Mouse (Mus musculus) right cerebral cortex, adult 18-20 months (tissue): ENCODE measurements around the gene Ttc26.
A peak's percentile ranks its signal among the peaks of the same experiment; 100 is the strongest.

Experiments used
- DNase-seq: peaks from one replicate; pipeline ENCODE4 v3.0.0; 2022; ENCODE audit warnings: mixed read lengths

Ttc26 gene

GRCm38 (mm10) chr6:38381129-38381771 lies at the start of gene Ttc26:
Gene Ttc26 (plus strand): TSS chr6:38381469.
- peak; percentile 80 for DNase-seq

GRCm38 (mm10) chr6:38335264-38335663 lies 46.0 kb upstream of the Ttc26 start:
- DNase-seq, result no peak

- no peak for DNase-seq
Measured at GRCm38 (mm10) chr6:38337166-38337705, 44.0 kb upstream of the Ttc26 start.

GRCm38 (mm10) chr6:38337951-38338350 lies 43.3 kb upstream of the Ttc26 start:
- DNase-seq, result no peak

GRCm38 (mm10) chr6:38339078-38339477 lies 42.2 kb upstream of the Ttc26 start:
- no peak for DNase-seq

- DNase-seq, result no peak
Measured at GRCm38 (mm10) chr6:38341751-38342665, 39.3 kb upstream of the Ttc26 start.

- no peak for DNase-seq
Measured at GRCm38 (mm10) chr6:38342666-38342992, 38.6 kb upstream of the Ttc26 start.

GRCm38 (mm10) chr6:38343581-38343980 lies 37.7 kb upstream of the Ttc26 start:
- no peak for DNase-seq

GRCm38 (mm10) chr6:38344006-38344670 lies 37.1 kb upstream of the Ttc26 start:
- DNase-seq, result no peak

- no peak for DNase-seq
Measured at GRCm38 (mm10) chr6:38345796-38346195, 35.5 kb upstream of the Ttc26 start.

GRCm38 (mm10) chr6:38347875-38348274 lies 33.4 kb upstream of the Ttc26 start:
- no peak for DNase-seq

- no peak for DNase-seq
Measured at GRCm38 (mm10) chr6:38348811-38349453, 32.3 kb upstream of the Ttc26 start.

GRCm38 (mm10) chr6:38349806-38350205 lies 31.5 kb upstream of the Ttc26 start:
- no peak for DNase-seq

GRCm38 (mm10) chr6:38351930-38352329 lies 29.3 kb upstream of the Ttc26 start:
- DNase-seq, result no peak

- DNase-seq, result no peak
Measured at GRCm38 (mm10) chr6:38352451-38352850, 28.8 kb upstream of the Ttc26 start.

- no peak for DNase-seq
Measured at GRCm38 (mm10) chr6:38353181-38353580, 28.1 kb upstream of the Ttc26 start.

- peak; percentile 15 for DNase-seq
Measured at GRCm38 (mm10) chr6:38353811-38354722, 27.2 kb upstream of the Ttc26 start, which contains the start of gene Zc3hav1. Gene Zc3hav1 (minus strand): TSS chr6:38354603.

- DNase-seq, result no peak
Measured at GRCm38 (mm10) chr6:38354723-38355353, 26.4 kb upstream of the Ttc26 start.

GRCm38 (mm10) chr6:38355354-38355823 lies 25.9 kb upstream of the Ttc26 start:
- no peak for DNase-seq

- DNase-seq, result no peak
Measured at GRCm38 (mm10) chr6:38355862-38356261, 25.4 kb upstream of the Ttc26 start.
